Mouse (Mus musculus) gastrocnemius, adult 18-20 months (tissue): ENCODE results near the gene Ctdspl. TPM values are rescaled to one million over a fixed set of nuclear protein-coding genes. Genes with fewer than 3 reads are reported as not detected.

Experiments
- DNase-seq: peaks from one replicate; pipeline ENCODE4 v3.0.0; 2021; ENCODE audit warnings: low spot score
- total RNA-seq, 2 experiments: library from RNA; stranded (reverse); gene quantifications; 2 replicates each; pipeline ENCODE4 v1.2.3; 2021

Gene Ctdspl
- total RNA-seq, 2 experiments from 2014 or later: 3.0 to 3.7 TPM

- DNase-seq: no peak
Observed at GRCm38 (mm10) chr9:118949124-118949523, 22.9 kb downstream of the Ctdspl start.

DNA sequence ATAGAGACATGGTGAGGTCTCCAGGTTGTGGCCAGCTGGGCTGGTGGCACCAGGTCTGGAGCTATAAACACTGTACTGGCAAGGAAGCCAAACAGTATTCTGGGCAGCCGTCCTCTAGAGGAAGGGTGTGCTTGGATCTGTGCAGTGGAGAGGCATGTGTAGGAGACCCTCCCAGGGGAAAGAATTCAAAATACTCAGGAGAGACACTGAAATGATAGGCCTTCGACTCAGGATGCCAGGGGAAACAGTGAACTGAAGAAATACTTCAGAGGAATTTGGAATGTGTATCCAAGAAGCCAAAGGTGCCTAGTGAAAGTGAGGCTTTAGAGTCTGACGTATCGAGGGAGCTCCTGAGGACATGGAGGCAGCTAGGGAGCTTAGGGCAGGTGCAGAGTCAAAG is 23.4 kb downstream of the Ctdspl start:
- DNase-seq: no peak

DNA sequence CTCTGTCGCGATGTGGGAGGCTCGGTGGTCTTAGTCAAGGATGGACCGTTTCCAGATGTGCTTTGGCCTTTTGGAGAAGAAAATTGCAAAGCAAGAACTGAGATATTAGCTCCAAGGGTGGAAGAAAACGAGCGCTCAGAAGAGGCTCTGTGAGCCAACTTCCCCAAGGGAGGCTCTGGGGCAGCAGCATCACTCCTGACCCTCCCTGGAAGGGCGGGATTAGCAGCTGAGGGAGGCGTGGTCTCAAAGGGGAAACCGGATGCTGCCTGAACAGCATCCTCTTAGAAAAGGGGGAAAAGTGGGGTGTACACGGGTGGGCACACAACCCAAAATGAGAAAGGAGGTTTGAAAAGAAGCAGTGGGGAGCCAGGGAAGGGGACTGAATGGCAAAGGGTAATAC is 23.8 kb downstream of the Ctdspl start:
- no peak for DNase-seq

- DNase-seq: no peak
Observed at GRCm38 (mm10) chr9:118950751-118951150, 24.5 kb downstream of the Ctdspl start.

DNA sequence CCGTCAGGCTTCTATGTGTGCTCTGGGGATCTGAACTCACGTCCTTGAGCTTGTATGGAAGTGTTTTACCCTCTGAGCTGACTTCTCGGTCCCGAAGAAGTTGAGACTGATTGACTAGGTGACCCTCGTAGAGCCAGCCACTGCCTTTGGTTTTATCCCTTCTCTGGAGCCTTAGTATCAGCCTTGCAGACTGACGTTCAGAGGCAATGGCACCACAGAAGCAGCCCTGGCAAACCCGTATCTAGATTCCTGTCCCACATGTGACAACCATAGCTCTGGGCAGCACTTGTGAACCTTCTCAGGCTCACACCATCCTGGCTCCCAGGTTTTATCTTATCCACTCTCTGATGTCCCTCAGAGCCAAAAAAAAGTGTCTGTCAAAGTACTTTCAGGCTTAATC is 25.1 kb downstream of the Ctdspl start:
- no peak for DNase-seq

- no peak for DNase-seq
Observed at GRCm38 (mm10) chr9:118952180-118952579, 25.9 kb downstream of the Ctdspl start.

DNA sequence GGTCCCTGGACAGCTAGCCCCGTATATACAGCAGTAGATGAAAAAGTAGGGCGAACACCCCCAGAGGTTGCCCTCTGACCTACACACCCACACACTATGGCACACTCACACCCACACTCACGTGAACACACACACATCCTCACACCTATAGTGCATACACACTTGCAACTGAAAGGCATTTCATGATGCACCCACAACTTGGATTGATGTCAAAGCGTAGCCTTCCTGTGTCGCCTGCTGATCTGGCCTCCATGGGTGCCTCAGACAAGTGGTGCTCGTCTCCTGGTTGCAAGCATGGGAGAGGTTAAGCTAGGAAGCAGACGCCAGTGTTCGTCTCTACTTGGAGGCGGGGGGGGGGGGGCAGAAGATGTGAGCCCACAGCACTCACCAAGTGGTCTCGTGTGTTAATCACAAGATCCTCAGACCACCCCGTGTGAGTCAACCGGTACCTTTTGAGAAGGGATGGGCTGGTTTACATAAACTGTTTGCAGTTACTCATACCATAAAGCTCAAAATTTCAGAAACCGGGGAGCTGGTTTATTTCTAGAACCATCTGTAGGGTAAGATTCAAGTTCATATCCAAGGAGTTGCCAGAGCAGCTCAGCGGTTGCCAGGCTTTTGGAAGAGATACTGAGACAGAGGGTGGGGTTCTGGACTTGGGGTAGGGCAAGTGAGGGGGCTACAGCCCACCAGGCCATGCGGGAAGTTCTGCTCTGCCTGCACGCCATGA is 27.4 kb downstream of the Ctdspl start:
- no peak for DNase-seq

GRCm38 (mm10) chr9:118958802-118959201 is 32.5 kb downstream of the Ctdspl start:
- DNase-seq: no peak

DNA sequence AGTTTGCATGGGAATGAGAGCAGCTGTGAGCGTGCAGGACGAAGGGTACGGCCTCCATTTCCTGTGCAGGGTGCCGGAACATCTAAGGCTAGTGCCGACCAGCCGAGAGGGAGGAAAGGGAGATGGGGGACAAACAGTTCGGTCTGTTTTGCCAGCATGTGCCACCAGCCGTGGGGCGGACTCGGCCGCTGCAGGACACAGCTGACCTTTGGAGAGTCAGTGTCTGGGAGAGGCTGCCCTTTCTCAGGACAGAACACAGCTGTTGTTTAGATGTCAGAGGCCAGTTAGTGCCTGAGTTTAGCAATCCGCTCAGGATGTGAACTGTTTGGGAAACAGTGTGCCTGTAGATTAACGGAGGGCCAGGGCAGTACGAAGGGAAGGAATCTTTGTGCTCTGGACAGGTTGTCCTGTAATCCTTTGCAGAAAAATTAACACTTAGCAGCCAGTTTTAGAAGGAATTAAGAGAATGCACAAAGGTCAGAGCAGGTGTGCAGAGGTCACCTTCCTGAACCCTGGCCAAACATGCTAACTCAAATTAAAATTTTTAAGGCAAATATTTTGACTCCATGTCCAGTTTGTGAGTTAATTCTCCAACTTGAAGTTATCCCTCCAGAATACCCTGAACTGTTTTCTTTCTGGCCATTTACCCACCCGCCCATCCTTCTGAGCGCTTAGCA is 34.3 kb downstream of the Ctdspl start:
- DNase-seq: peak; percentile 43

DNA sequence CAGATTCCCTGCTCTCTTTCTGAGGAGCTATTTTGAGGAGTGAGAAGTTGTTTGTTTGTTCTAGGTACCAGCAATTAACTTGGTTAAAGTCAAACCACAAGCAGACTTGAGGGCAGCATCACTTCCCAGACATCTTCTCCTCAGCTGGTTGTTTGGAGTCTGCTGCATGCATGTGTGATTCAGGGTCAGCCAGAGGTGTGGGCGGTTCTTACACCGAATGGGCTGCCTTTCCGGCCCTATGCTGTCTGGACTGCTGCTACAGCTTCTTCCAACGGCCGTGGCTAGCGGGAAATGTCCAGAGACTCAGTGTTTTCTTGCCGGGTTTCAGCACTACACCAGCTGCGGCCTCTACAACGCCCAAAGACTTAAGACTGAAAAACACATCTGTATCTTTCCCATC is 36.9 kb downstream of the Ctdspl start:
- no peak for DNase-seq

- no peak for DNase-seq
Observed at GRCm38 (mm10) chr9:118964263-118965034, 38.2 kb downstream of the Ctdspl start.

DNA sequence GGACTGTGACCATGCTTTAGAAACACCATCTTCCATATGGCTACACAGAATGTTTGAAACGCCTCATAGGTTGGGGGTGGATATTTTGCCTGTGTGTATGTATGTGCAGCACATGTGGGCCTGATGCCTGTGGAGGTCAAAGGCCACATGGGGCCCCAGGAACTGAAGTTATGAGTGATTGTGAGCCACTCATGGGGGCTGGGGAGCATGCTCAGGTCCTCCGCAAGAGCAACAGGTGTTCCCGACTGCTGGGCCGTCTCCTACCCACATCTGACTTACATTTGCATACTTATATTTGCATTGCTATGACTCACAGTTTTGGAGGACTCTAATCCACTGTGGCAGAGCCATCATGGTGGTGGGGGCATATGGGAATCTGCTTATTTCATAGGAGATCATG is 43.6 kb downstream of the Ctdspl start:
- no peak for DNase-seq

DNA sequence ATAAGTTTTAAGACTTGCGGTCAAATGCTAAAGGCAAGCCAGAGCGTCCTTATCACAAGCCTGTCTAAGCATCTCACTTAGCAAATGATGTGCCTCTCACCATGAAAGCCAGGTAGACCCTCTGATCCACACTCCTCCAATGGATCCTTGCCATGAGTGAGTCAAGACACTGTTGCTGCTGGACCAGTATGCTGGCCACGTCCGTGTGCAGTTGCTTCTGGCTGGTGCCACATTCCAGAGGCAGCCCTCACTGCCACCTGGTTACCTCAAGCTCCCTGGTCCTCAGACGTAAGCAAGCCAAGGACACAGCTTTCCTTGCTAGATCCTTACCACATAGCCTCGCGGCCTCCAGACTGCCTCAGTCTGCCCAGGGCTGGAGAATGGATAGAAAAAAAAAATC is 46.8 kb downstream of the Ctdspl start:
- DNase-seq: no peak

- no peak for DNase-seq
Observed at GRCm38 (mm10) chr9:118973566-118973965, 47.3 kb downstream of the Ctdspl start.

GRCm38 (mm10) chr9:118974148-118974547 is 47.9 kb downstream of the Ctdspl start:
- DNase-seq: peak; percentile 29

- DNase-seq: no peak
Observed at GRCm38 (mm10) chr9:118975211-118975671, 49.0 kb downstream of the Ctdspl start.

- peak; percentile 23 for DNase-seq
Observed at GRCm38 (mm10) chr9:118975758-118976157, 49.5 kb downstream of the Ctdspl start.

- DNase-seq: no peak
Observed at GRCm38 (mm10) chr9:118976561-118976960, 50.3 kb downstream of the Ctdspl start.

DNA sequence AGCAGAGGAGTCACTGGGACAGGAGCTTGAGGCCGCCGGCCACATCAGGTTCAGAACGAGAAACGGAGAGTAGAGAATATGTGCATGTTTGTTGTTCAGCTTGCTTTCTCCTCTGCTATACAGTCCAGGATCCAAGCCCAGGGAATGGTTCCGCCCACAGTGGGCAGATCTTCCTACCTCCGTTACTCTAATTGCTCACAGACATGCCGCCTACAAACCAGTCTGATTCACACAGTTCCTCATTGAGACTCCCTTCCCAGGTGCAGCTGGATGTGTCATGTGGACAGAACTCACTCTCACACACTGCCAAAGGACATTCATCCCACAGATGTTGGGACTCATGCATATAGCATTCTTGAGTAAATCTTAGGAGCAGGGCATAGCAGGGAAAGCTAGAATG is 51.2 kb downstream of the Ctdspl start:
- no peak for DNase-seq

DNA sequence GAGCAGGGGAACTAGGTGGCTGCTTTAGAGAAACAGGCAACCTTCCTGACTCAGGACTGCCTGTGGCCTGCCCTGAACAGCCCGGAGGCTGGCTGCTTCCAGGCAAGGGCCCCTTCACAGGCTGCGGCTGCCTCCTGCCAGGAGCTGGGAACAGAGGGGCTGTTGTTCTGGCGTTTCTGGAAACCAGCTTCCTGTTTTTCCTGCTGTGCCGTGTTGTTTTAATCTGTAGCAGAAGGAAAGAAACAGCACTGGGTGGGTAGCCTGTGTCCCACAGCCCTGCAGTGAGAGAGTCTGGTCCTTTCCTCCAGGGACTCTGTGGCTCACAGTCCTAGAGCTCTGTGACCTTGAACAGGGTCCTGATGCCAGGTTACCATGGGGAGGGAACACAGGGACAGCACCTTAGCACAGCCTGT is 54.2 kb downstream of the Ctdspl start:
- no peak for DNase-seq

DNA sequence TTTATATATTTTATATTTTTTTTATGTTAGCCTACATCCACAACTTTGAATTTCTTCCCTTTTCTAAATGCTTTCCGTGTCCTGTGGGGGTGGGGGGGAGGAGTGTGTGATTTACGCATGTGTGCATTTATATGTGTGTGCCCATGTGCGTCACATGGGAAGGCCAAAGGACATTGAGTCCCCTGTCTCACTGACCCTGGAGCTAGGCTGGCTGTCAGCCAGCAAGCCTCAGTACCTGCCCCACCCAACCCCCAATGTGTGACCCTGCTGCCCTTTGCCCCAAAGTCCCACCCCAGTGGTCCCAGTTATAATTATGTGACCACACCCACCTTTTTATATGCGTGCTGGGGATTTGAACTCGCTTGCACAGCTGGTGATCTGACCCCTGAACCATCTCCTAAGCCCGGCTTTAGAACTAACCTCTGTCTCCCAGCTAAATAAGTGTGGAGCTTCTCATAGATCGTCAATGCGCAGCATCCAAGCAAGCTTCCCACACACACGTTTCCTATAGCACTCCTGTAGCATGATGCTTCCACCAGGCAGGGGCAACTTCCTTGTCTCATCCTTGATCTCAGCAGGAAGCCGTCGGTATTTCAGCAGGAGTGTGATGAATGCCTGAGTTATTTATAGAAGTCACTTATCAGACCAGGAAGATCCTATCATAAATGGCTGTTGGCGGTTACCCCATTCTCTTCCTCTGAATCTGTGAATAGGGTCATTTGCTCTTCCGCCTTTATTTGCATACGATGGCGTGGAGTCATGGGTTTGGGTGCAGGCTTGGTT is 58.6 kb downstream of the Ctdspl start:
- DNase-seq: no peak

DNA sequence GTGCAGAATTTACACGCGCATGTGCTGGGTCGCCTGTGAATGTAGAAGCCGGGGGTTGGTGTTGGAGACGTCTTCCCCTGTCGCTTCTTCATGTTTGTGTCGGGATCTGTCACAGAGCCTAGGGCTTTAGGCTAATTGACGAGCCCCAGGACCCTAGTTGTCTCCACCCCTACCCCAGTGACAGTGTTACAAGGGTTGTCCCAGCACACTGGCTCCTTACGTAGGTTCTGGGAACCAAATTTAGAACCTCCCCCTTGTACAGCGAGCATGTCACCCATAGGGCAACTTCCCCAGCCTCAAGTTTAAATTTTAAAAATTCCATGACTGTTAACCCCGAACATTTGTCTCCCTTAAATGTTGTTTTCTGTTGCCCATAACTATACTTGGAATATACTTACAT is 60.0 kb downstream of the Ctdspl start:
- no peak for DNase-seq
